Mouse (Mus musculus) B cell, adult 62 days (primary cell): Measurements from ENCODE around the gene Gm7173. TPM values are rescaled to one million over a fixed set of nuclear protein-coding genes. Genes with fewer than 3 reads are reported as not detected.

Experiments
- total RNA-seq: library from RNA; stranded (reverse); gene quantifications from 4 replicates; pipeline ENCODE4 v1.2.4, GENCODE M21; 2023

Gene Gm7173
- not detected in 4 replicates for total RNA-seq

GRCm38 (mm10) chrX:79516977-79517645 lies at the start of gene Gm7173:
Gm7173 (minus strand) TSS chrX:79517285.

Other genes with a start within 250 kb of the Gm7173 start
- not detected in 4 replicates for gene Mageb16, start 154.2 kb upstream of the Gm7173 start, total RNA-seq